Mouse (Mus musculus): ENCODE measurements around the gene Ganc.

Gene Ganc

DNA sequence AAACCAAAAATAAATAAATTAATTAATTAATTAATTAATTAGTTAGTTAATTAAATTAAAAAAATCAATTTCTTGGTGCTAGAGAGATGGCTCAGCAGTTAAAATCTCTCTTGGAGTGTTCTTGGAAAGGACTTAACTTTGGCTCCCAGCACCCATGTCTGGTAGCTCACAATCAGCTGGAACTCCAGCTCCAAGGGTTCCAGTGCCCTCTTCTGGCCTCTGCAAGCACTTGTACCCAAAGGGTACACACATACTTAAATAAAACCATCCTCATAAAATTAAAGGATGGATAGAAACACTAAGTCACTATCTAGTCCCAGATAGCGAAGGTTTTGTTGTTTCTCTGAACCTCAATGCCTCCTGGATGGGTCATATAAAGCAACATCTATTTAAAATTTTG lies 43.6 kb downstream of the Ganc start:
- in situ Hi-C loops (cut with MboI, MseI), result no loop called here

- in situ Hi-C loops (cut with MboI, MseI), result no loop called here
Observed at GRCm38 (mm10) chr2:120450724-120451123, 47.0 kb downstream of the Ganc start.

DNA sequence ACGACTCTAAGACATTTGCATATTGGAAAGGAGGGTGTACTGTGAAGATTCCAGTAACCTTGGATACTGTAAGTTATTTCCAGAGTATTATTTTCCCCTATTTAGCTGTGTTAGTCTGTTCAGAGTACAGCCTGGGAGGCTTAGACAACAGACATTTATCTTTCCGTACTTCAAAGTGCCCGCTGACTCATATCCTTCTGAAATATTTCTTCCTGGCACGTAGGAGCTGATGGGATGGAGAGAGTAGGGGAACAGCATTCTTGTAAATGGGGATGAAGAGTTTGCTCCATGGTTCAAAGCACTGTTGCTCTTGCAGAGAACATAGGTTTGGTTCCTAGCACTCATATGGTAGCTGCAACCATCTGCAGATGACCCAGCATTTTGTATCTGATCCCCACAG lies 48.9 kb downstream of the Ganc start:
- in situ Hi-C loops (cut with MboI, MseI), result no loop called here

- in situ Hi-C loops (cut with MboI, MseI), result no loop called here
Observed at GRCm38 (mm10) chr2:120454987-120455386, 51.3 kb downstream of the Ganc start.

- in situ Hi-C loops (cut with MboI, MseI), result no loop called here
Observed at GRCm38 (mm10) chr2:120455719-120456118, 52.0 kb downstream of the Ganc start, which contains the start of gene Capn3. Capn3 (plus strand) TSS chr2:120456019.

DNA sequence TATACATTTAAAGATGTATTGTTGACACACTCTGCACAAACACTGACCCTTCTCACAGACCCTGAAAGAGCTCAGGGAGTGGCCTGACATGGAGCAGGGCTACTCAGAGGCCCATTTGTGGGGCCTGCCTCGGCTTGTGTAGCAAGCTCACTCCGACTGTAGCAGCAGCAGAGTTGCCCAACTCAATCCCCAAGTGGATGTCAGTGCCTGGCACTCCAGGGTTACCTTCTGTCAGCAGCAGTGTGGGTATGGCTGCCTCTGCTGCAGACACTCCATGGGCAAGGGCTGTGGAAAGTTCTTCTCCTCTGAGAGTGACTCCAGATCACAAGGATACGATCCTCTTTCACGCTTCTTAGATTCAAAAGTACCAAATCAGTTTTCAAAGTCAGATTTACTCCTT lies 56.5 kb downstream of the Ganc start:
- in situ Hi-C loops (cut with MboI, MseI), result no loop called here

DNA sequence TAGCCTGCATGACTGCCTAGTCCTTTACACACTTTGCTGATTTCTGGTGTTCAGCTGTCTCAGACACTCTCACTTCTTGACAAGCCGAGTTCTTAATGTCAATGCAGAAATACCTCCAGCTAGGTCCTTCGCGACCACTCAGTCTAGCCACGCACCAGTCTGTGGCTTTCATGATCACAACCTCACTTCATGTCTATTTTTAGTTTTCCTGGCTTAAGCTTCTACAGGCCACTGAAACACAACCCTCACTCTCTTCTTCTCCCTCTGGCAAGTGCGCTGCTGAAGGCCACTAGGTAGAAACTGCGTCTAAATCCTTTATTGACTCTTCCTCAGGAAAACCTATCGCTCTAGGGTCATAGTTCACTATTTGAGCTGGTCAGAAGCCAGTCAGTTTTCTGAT lies 59.6 kb downstream of the Ganc start:
- in situ Hi-C loops (cut with MboI, MseI), result no loop called here

- in situ Hi-C loops (cut with MboI, MseI), result no loop called here
Observed at GRCm38 (mm10) chr2:120464091-120464490, 60.4 kb downstream of the Ganc start.

GRCm38 (mm10) chr2:120464732-120465396 lies 61.2 kb downstream of the Ganc start:
- in situ Hi-C loops (cut with MboI, MseI), result no loop called here

DNA sequence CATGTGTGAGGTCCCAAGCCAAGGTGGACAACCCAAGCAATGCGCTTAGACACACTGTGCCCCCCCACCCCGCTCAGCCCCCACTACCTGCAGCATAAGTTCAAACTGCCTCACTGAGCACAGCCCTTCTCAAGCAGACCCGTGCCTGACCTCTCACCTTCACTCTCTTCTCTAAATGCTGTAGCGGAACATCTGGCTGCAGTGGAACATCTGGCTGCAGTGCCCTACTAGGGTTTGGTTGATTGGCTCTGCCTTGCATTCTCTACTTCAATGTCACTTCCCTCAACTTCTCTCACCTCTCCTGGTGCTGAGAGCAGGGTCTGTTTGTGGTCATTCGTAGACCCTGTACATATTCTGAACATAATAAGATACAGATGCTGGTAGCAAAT lies 61.7 kb downstream of the Ganc start:
- in situ Hi-C loops (cut with MboI, MseI), result no loop called here

GRCm38 (mm10) chr2:120468011-120468410 lies 64.3 kb downstream of the Ganc start:
- in situ Hi-C loops (cut with MboI, MseI), result no loop called here

- in situ Hi-C loops (cut with MboI, MseI), result no loop called here
Observed at GRCm38 (mm10) chr2:120469220-120469619, 65.5 kb downstream of the Ganc start.

GRCm38 (mm10) chr2:120469715-120470114 lies 66.0 kb downstream of the Ganc start:
- in situ Hi-C loops (cut with MboI, MseI), result no loop called here

- in situ Hi-C loops (cut with MboI, MseI), result no loop called here
Observed at GRCm38 (mm10) chr2:120470856-120471255, 67.2 kb downstream of the Ganc start.

DNA sequence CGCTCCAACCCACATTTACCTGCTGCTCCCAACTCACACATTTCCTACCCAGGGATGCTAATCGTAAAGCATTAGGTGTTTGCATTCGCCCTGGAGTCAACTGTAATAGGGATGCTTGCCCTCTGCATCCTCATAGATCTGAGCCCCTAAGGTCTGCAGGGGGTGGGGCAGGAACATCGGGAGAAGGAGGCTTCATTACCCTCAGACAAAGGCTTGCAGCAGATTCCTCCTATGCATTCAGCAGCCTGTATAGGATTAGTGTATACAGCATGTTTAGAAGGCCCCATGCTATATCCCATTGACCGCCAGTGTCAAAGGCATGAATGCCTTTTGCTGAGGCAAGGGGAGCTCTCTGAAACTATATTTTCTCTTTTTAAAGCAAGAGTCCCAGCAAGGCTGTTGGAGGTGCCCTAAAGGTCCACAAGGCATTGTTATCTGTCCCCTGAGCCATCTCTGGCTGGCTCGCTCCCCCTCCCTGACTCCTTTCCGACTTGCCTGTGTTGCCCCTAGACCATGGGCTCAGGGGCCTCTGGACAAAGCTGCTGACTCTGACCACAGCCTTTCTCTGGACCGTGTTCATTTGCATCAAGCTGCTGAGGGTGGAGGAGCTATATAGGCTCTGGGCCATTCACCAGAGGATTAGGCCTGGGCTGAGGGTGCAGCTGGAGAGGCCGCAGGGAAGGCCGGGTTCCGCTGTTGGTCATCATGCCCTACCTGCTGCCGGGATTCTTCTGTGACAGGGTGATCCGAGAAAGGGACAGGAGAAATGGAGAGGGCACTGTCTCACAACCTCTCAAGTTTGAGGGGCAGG lies 72.8 kb downstream of the Ganc start:
- in situ Hi-C loops (cut with MboI, MseI), result no loop called here

- in situ Hi-C loops (cut with MboI, MseI), result no loop called here
Observed at GRCm38 (mm10) chr2:120478600-120478999, 74.9 kb downstream of the Ganc start.

DNA sequence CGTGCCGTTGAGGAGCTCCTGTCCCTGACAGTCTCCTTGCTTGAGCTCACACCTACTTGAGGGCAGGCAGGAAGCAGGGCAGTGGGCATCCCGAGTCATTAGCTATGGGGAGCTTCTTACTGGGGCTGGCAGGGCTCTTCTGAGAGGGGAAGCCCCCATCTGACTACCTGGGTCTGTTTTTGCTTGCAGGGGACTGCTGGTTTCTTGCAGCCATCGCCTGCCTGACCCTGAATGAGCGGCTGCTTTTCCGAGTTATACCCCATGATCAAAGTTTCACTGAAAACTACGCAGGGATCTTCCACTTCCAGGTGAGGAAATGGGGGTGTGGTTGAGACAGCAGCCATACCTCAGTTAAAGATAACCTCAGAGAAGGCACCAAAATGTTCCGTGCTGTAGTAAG lies 78.2 kb downstream of the Ganc start:
- in situ Hi-C loops (cut with MboI, MseI), result loop anchor here (5.0 kb wide), 1 partner anchor 125 kb away; the partner anchor contains the start of genes Haus2 and Lrrc57

- in situ Hi-C loops (cut with MboI, MseI), result loop anchor here (5.0 kb wide), 1 partner anchor 125 kb away; the partner anchor contains the start of genes Haus2 and Lrrc57
Observed at GRCm38 (mm10) chr2:120482506-120483389, 79.1 kb downstream of the Ganc start.

DNA sequence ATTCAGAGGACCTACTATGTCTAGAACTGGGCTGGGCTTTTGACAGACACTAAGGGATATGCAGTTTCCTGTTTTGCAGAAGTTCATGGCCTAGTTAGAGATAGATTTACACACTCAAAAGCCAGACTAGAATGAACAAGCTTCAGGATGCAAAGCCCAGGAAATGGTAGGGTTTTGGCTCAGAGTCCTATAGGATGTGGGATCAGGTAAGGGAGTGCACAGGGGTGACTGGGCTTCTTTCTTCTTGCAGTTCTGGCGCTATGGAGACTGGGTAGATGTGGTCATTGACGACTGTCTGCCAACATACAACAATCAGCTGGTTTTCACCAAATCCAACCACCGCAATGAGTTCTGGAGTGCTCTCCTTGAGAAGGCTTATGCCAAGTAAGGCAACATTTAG lies 80.5 kb downstream of the Ganc start:
- in situ Hi-C loops (cut with MboI, MseI), result loop anchor here (5.0 kb wide), 1 partner anchor 123 kb away; the partner anchor contains the start of genes Haus2 and Lrrc57

DNA sequence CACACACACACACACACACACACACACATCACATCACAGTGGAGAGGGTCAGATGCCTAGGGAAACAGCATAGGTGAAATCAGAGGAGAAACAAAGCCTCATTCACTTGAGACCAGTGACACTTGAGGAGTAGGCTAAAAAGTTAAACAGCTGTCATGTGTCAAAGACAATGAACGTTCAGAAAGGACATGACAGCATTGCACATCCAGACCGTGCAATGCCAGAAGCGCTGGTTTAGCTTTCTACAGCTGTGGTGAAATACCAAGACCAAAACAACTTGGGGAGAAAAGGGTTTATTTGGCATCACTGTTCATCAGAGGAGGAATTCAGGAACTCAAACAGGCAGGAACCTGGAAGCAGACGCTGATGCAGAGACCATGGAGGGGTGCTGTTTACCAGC lies 89.6 kb downstream of the Ganc start:
- in situ Hi-C loops (cut with MboI, MseI), result no loop called here

DNA sequence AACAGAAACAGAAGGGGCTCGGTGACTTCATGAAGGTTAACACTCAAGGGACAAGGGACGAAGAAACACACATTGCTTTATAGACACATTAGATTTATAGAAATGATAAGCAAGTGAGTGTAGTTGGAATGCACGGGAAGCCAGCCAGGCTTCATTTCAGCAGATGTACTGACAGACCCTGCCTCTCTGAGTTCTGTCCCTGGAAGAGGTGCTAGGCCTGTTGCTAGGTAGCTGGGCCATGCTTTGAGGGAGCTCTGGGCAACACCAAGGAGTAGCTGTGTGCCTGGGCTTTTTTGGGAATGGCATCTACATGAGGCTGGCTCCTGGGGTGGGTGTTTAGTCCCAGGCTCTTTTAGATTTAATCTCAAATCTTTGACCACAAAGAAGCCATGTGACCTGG lies 92.8 kb downstream of the Ganc start:
- in situ Hi-C loops (cut with MboI, MseI), result no loop called here

DNA sequence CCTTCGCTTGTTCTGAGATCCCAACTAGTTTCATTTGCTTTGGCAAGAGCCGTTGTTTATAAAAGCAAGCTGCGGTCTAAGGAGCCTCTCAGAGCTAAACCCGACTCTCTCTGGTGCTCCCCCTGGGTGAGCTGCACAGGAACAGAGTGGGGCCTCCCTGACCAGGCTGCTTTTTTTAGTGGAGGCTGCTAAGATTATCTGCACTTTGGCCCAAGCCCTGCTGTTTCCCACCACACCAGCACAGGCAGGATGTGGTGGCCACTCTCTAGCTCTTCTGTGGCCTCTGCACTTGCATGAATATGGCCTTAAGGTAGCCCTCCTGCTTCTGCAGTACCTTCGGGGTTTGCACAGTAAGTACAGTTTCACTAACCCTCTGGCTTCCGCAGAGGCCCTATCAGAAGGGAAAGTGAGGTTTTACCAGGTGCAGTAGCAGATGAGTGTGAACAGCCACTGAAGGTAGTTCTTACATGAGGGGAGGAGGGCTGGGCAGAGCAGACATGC lies 96.3 kb downstream of the Ganc start:
- in situ Hi-C loops (cut with MboI, MseI), result no loop called here
